Mouse (Mus musculus) kidney, adult 2 months (tissue): ENCODE data around the gene Nfatc3.

ENCODE experiments used
- CTCF ChIP-seq: fragments of 200-500 bp; conservative IDR thresholded peaks from 2 replicates; pipeline ENCODE4 v1.5.1; 2011; ENCODE audit warnings: low read depth, mild to moderate bottlenecking, control low read depth, low read length, moderate library complexity, mixed read lengths; ENCODE audit not compliant: insufficient read depth, insufficient read length
- POLR2A ChIP-seq: fragments of 200-500 bp; IDR thresholded peaks from one replicate; pipeline ENCODE4 v1.6.1; 2011; ENCODE audit warnings: low read depth, low read length, control low read depth

DNA sequence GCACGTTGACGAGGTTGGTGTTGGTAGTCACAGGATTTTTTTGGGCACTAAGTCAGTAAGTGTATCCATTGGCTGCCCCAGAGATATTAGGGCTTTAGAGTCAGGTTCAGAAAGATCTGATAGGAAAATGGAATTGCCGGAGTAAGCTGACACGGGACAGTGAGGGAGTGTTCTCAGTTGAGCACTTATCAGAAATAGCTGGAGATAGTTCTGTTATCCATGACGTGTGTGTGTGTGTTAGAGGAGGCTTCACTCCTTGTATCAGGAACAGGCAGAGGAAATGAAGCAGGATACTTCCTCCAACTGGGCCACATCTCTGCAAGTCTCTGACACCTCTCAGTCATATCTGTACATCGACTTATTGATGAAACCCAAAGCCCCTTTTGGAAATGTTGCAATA, 42.4 kb upstream of the Nfatc3 start:
- no peak for TF ChIP-seq POLR2A
- TF ChIP-seq CTCF: no peak
